Mouse (Mus musculus): ENCODE data around the gene St8sia4.

Gene St8sia4

GRCm38 (mm10) chr1:95667435-95668252, at the start of gene St8sia4:
St8sia4 (minus strand) TSS chr1:95667571.
- DNase-seq: peak; percentile 83 to 87

- no peak for DNase-seq
Measured at GRCm38 (mm10) chr1:95709181-95709580, 41.8 kb upstream of the St8sia4 start.

- DNase-seq: no peak
Measured at GRCm38 (mm10) chr1:95699903-95700302, 32.5 kb upstream of the St8sia4 start.

- no peak for DNase-seq
Measured at GRCm38 (mm10) chr1:95674052-95674451, 6.7 kb upstream of the St8sia4 start.

- DNase-seq: peak in 1 of 2 experiments; percentile 4
Measured at GRCm38 (mm10) chr1:95668253-95668805, 958 bp upstream of the St8sia4 start.

- DNase-seq: peak in 1 of 2 experiments; percentile 3
Measured at GRCm38 (mm10) chr1:95666541-95667320, 640 bp downstream of the St8sia4 start.

GRCm38 (mm10) chr1:95665951-95666484, 1.4 kb downstream of the St8sia4 start:
- peak; percentile 31 to 49 for DNase-seq

GRCm38 (mm10) chr1:95664969-95665702, 2.2 kb downstream of the St8sia4 start:
- peak; percentile 24 to 29 for DNase-seq

- peak in 1 of 2 experiments; percentile 4 for DNase-seq
Measured at GRCm38 (mm10) chr1:95664321-95664825, 3.0 kb downstream of the St8sia4 start.

- no peak for DNase-seq
Measured at GRCm38 (mm10) chr1:95657051-95657668, 10.2 kb downstream of the St8sia4 start.

- no peak for DNase-seq
Measured at GRCm38 (mm10) chr1:95655564-95655963, 11.8 kb downstream of the St8sia4 start.

GRCm38 (mm10) chr1:95653445-95653844, 13.9 kb downstream of the St8sia4 start:
- no peak for DNase-seq

- no peak for DNase-seq
Measured at GRCm38 (mm10) chr1:95644292-95644691, 23.1 kb downstream of the St8sia4 start.

- no peak for DNase-seq
Measured at GRCm38 (mm10) chr1:95639001-95639400, 28.4 kb downstream of the St8sia4 start.

- no peak for DNase-seq
Measured at GRCm38 (mm10) chr1:95624376-95624775, 43.0 kb downstream of the St8sia4 start.

GRCm38 (mm10) chr1:95618647-95619046, 48.7 kb downstream of the St8sia4 start:
- no peak for DNase-seq

- no peak for DNase-seq
Measured at GRCm38 (mm10) chr1:95618125-95618524, 49.2 kb downstream of the St8sia4 start.

GRCm38 (mm10) chr1:95610017-95610416, 57.4 kb downstream of the St8sia4 start:
- DNase-seq: no peak

- DNase-seq: no peak
Measured at GRCm38 (mm10) chr1:95609045-95609444, 58.3 kb downstream of the St8sia4 start.

- DNase-seq: peak; percentile 1 to 3
Measured at GRCm38 (mm10) chr1:95605458-95605857, 61.9 kb downstream of the St8sia4 start.

- DNase-seq: no peak
Measured at GRCm38 (mm10) chr1:95598108-95598507, 69.3 kb downstream of the St8sia4 start.

GRCm38 (mm10) chr1:95596825-95597224, 70.5 kb downstream of the St8sia4 start:
- DNase-seq: no peak
